Mouse (Mus musculus): ENCODE measurements at regions not wholly inside any gene's neighbourhood (a gene's known extent, or its start where the extent isn't known, plus 50 kb on each side); places are given as distances from the start of the nearest gene placed in this dataset.

DNA sequence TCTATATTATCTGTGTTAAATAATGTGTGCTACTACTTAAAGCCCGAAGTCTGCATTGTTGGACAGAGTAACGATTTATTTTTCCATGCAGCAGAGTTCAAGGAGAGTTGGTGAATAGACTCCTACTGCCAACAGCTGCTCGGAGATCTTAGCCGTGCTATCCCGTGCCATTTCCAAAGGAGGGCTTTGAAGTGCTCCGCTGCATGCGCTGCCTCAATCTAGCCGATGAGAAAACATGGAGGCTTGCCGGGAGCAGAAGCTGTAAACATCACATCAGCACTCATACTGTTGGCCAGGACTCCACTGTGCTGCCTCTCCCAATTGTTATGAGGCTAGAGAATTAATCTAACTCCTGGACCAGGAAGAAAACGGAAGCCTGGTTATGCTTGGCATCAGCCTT lies 174.1 kb upstream of the Hnrnpa3 start:
- Histone ChIP-seq H3K27ac (ENCODE audit: low read length) (no peak overlapping the region), H3K4me2 (ENCODE audit: low read depth, low read length) (no peak overlapping the region), H3K36me3 (ENCODE audit: control insufficient read depth, insufficient read depth) (no peaks in the 10 kb centered on the region), H3K9me3 (replicated peaks; ENCODE audit: control insufficient read depth, low read length) (no peaks in the 10 kb centered on the region), H3K9ac (ENCODE audit: low read depth, low read length) (no peak overlapping the region), H3K27me3 (ENCODE audit: control insufficient read depth, insufficient read depth, low read depth, low read length) (no peaks in the 10 kb centered on the region), H3K4me3 (ENCODE audit: low read depth, low read length) (no peak overlapping the region), H3K4me1 (ENCODE audit: control insufficient read depth, low read depth, low read length) (no peaks in the 10 kb centered on the region)
- 55% methylated on average over 10 of the region's 10 CpGs for WGBS (ENCODE audit: insufficient replicate concordance)
- no peak for ATAC-seq (ENCODE audit: low read depth)

GRCm38 (mm10) chr2:75491150-75491549 lies 167.9 kb upstream of the Hnrnpa3 start:
- ATAC-seq (ENCODE audit: low read depth) = no peak
- Histone ChIP-seq H3K4me3 (ENCODE audit: low read depth, low read length) (no peak overlapping the region), H3K27me3 (ENCODE audit: control insufficient read depth, insufficient read depth, low read depth, low read length) (no peaks in the 10 kb centered on the region), H3K4me2 (ENCODE audit: low read depth, low read length) (no peak overlapping the region), H3K4me1 (ENCODE audit: control insufficient read depth, low read depth, low read length) (no peaks in the 10 kb centered on the region), H3K9me3 (replicated peaks; ENCODE audit: control insufficient read depth, low read length) (no peaks in the 10 kb centered on the region), H3K27ac (ENCODE audit: low read length) (no peak overlapping the region), H3K9ac (ENCODE audit: low read depth, low read length) (no peak overlapping the region), H3K36me3 (ENCODE audit: control insufficient read depth, insufficient read depth) (no peaks in the 10 kb centered on the region)
- WGBS (ENCODE audit: insufficient replicate concordance) = 61% methylated on average over 1 of the region's 1 CpGs

DNA sequence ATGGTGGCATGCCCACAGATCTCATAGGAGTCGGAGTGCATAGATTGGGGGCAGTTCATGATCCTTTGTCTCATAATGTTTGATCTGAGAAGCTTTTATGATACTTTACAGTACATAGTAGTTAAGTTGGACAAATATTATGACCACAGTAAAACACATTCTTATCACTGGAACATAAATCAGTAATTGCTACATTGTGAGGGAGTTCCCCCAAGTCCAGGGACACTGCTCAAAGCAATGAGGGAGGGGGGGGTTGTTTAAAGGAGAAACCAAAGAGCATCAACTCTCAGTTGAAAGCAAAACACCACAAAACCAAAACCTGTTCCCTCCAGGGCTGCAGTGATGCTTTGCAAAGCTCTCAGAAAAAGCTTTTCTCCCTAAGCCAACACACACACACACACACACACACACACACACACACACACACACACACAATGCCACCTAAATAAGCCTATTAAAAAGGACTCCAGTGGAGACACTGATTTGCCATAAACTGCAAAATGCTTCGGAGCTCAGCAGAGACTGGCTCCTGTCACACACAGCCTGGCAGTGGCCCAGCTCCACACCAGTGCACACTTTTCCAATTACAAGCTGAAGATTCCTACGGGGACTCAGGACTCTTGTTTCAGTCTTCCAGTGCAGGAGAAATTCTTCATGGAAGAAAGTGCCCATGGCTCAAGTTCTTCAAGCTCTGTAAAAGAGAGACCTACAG lies 167.1 kb upstream of the Hnrnpa3 start:
- no peak for ATAC-seq (ENCODE audit: low read depth)
- 59% methylated on average over 3 of the region's 3 CpGs for WGBS (ENCODE audit: insufficient replicate concordance)
- H3K4me3 ChIP-seq (ENCODE audit: low read depth, low read length) = no peak overlapping the region
- no peaks in the 10 kb centered on the region for H3K9me3 ChIP-seq (replicated peaks; ENCODE audit: control insufficient read depth, low read length)
- no peaks in the 10 kb centered on the region for H3K27me3 ChIP-seq (ENCODE audit: control insufficient read depth, insufficient read depth, low read depth, low read length)
- H3K4me1 ChIP-seq (ENCODE audit: control insufficient read depth, low read depth, low read length) = no peaks in the 10 kb centered on the region
- no peak overlapping the region for H3K9ac ChIP-seq (ENCODE audit: low read depth, low read length)
- H3K36me3 ChIP-seq (ENCODE audit: control insufficient read depth, insufficient read depth) = no peaks in the 10 kb centered on the region
- no peak overlapping the region for H3K4me2 ChIP-seq (ENCODE audit: low read depth, low read length)
- no peak overlapping the region for H3K27ac ChIP-seq (ENCODE audit: low read length)

DNA sequence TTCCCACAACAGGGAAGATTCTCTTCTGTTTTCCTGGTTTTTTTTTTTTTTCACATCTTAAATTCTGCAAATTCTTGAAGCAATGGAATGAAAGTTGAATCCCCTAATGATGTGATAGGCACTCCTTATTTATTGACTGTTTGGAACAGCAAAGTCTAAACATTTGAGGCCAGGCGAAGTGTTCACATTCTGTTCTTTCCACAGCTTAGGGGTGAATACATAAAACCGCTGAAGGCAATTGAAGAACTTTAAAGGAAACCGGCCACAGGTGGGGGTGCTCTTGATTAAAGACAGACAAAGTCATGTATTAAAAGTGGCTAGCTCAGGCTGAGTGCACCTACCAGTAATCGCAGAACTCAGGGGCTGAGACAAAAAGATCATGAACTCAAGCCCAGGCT lies 166.6 kb upstream of the Hnrnpa3 start:
- Histone ChIP-seq H3K36me3 (ENCODE audit: control insufficient read depth, insufficient read depth) (no peaks in the 10 kb centered on the region), H3K4me1 (ENCODE audit: control insufficient read depth, low read depth, low read length) (no peaks in the 10 kb centered on the region), H3K4me3 (ENCODE audit: low read depth, low read length) (no peak overlapping the region), H3K4me2 (ENCODE audit: low read depth, low read length) (no peak overlapping the region), H3K9me3 (replicated peaks; ENCODE audit: control insufficient read depth, low read length) (no peaks in the 10 kb centered on the region), H3K27me3 (ENCODE audit: control insufficient read depth, insufficient read depth, low read depth, low read length) (no peaks in the 10 kb centered on the region), H3K9ac (ENCODE audit: low read depth, low read length) (no peak overlapping the region), H3K27ac (ENCODE audit: low read length) (no peak overlapping the region)
- WGBS (ENCODE audit: insufficient replicate concordance) = 62% methylated on average over 4 of the region's 4 CpGs
- no peak for ATAC-seq (ENCODE audit: low read depth)

DNA sequence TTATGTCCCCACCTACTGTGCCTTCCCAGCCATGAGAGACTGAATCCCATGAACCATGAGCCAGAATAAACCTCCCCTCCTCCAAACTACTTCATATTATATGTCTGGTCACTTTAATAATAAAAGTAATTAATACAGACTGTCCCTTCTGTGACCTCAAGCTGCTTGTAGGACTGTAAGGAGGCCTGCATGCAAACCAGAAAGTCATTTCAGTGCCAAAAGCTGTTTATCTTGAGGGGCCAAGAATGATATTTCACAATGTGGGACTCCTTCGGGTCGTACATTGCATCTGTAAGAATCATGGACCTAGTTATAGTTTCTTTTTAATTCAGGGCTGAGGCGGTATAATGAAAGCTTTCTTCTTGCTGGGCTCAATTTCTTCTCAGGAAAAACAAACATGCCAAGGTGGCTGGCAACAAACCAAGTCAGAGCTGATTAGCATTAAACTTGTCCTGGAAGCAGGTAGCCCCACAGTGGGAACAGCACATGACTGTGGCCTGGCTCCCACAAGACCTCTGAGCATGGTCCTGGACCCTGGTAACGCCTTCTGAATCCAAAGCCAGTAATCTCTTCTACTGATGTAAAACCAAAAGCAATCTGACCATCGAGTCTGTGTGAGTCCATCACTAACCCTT lies 162.3 kb upstream of the Hnrnpa3 start:
- no peak for ATAC-seq (ENCODE audit: low read depth)
- H3K27me3 ChIP-seq (ENCODE audit: control insufficient read depth, insufficient read depth, low read depth, low read length) = no peaks in the 10 kb centered on the region

GRCm38 (mm10) chr2:75510223-75510622 lies 148.8 kb upstream of the Hnrnpa3 start:
- Histone ChIP-seq H3K27me3 (ENCODE audit: control insufficient read depth, insufficient read depth, low read depth, low read length) (no peaks in the 10 kb centered on the region), H3K4me2 (ENCODE audit: low read depth, low read length) (no peak overlapping the region), H3K27ac (ENCODE audit: low read length) (no peak overlapping the region), H3K9ac (ENCODE audit: low read depth, low read length) (no peak overlapping the region), H3K9me3 (replicated peaks; ENCODE audit: control insufficient read depth, low read length) (no peaks in the 10 kb centered on the region), H3K4me1 (ENCODE audit: control insufficient read depth, low read depth, low read length) (no peaks in the 10 kb centered on the region), H3K36me3 (ENCODE audit: control insufficient read depth, insufficient read depth) (no peaks in the 10 kb centered on the region), H3K4me3 (ENCODE audit: low read depth, low read length) (no peak overlapping the region)
- ATAC-seq (ENCODE audit: low read depth) = no peak
- 79% methylated on average over 4 of the region's 4 CpGs for WGBS (ENCODE audit: insufficient replicate concordance)

More for the DNA sequence above, 162.3 kb upstream of the Hnrnpa3 start:
- Histone ChIP-seq H3K4me1 (ENCODE audit: control insufficient read depth, low read depth, low read length) (no peaks in the 10 kb centered on the region), H3K9ac (ENCODE audit: low read depth, low read length) (no peak overlapping the region), H3K36me3 (ENCODE audit: control insufficient read depth, insufficient read depth) (no peaks in the 10 kb centered on the region), H3K27ac (ENCODE audit: low read length) (no peak overlapping the region), H3K4me3 (ENCODE audit: low read depth, low read length) (no peak overlapping the region), H3K9me3 (replicated peaks; ENCODE audit: control insufficient read depth, low read length) (no peaks in the 10 kb centered on the region), H3K4me2 (ENCODE audit: low read depth, low read length) (no peak overlapping the region)
- 64% methylated on average over 5 of the region's 5 CpGs for WGBS (ENCODE audit: insufficient replicate concordance)

DNA sequence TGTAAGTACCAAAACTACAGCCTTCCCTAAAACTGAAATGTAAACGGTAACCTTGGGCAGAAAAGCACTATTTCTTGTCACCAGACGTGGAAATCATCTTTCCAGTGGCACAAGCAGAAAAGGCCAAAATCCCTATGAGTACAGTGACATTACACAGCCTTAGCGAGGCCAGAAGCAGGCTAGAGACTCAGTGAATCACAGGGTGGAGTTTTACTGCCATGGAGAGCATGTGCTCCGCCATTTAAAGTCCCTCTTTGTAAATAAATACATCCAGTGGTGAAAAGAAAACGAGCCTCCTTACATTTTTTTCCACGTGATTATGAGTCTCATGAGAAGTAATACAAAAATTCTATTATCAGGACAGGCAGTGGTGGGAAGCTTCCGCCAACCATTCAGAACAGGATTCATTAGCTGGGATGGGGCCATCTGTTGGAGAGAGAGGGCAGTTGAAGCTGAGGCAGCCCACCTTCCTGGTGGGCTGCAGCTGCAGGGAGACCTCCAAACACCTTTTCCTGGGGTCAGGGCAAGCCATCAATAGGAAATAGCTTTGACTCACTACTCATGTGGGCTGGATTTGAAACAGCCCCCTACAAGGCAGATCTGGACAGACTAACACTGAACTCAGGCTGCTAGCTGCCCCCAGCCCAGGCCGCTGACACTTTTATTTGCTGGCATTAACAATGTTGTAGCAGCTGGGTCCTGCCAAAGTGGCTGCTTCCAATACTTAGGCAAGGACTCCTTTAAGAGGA lies 146.5 kb upstream of the Hnrnpa3 start:
- 56% methylated on average over 8 of the region's 8 CpGs for WGBS (ENCODE audit: insufficient replicate concordance)

GRCm38 (mm10) chr2:75514171-75514570 lies 144.9 kb upstream of the Hnrnpa3 start:
- H3K27me3 ChIP-seq (ENCODE audit: control insufficient read depth, insufficient read depth, low read depth, low read length) = no peaks in the 10 kb centered on the region
- H3K4me3 ChIP-seq (ENCODE audit: low read depth, low read length) = no peak overlapping the region
- no peaks in the 10 kb centered on the region for H3K9me3 ChIP-seq (replicated peaks; ENCODE audit: control insufficient read depth, low read length)
- no peak overlapping the region for H3K9ac ChIP-seq (ENCODE audit: low read depth, low read length)
- no peaks in the 10 kb centered on the region for H3K36me3 ChIP-seq (ENCODE audit: control insufficient read depth, insufficient read depth)
- H3K4me2 ChIP-seq (ENCODE audit: low read depth, low read length) = no peak overlapping the region
- no peak overlapping the region for H3K27ac ChIP-seq (ENCODE audit: low read length)
- H3K4me1 ChIP-seq (ENCODE audit: control insufficient read depth, low read depth, low read length) = no peaks in the 10 kb centered on the region
- WGBS (ENCODE audit: insufficient replicate concordance) = 57% methylated on average over 6 of the region's 6 CpGs
- no peak for ATAC-seq (ENCODE audit: low read depth)

More for the DNA sequence above, 146.5 kb upstream of the Hnrnpa3 start:
- no peaks in the 10 kb centered on the region for H3K4me1 ChIP-seq (ENCODE audit: control insufficient read depth, low read depth, low read length)
- H3K36me3 ChIP-seq (ENCODE audit: control insufficient read depth, insufficient read depth) = no peaks in the 10 kb centered on the region
- H3K4me2 ChIP-seq (ENCODE audit: low read depth, low read length) = no peak overlapping the region
- H3K4me3 ChIP-seq (ENCODE audit: low read depth, low read length) = no peak overlapping the region
- no peaks in the 10 kb centered on the region for H3K27me3 ChIP-seq (ENCODE audit: control insufficient read depth, insufficient read depth, low read depth, low read length)
- ATAC-seq (ENCODE audit: low read depth) = no peak
- H3K9me3 ChIP-seq (replicated peaks; ENCODE audit: control insufficient read depth, low read length) = no peaks in the 10 kb centered on the region
- no peak overlapping the region for H3K9ac ChIP-seq (ENCODE audit: low read depth, low read length)
- no peak overlapping the region for H3K27ac ChIP-seq (ENCODE audit: low read length)

GRCm38 (mm10) chr2:75516223-75516622 lies 142.8 kb upstream of the Hnrnpa3 start:
- WGBS (ENCODE audit: insufficient replicate concordance) = 60% methylated on average over 11 of the region's 11 CpGs
- Histone ChIP-seq H3K9me3 (replicated peaks; ENCODE audit: control insufficient read depth, low read length) (no peaks in the 10 kb centered on the region), H3K27ac (ENCODE audit: low read length) (no peak overlapping the region), H3K36me3 (ENCODE audit: control insufficient read depth, insufficient read depth) (no peaks in the 10 kb centered on the region), H3K4me3 (ENCODE audit: low read depth, low read length) (no peak overlapping the region), H3K4me2 (ENCODE audit: low read depth, low read length) (no peak overlapping the region), H3K4me1 (ENCODE audit: control insufficient read depth, low read depth, low read length) (no peaks in the 10 kb centered on the region), H3K27me3 (ENCODE audit: control insufficient read depth, insufficient read depth, low read depth, low read length) (no peaks in the 10 kb centered on the region), H3K9ac (ENCODE audit: low read depth, low read length) (no peak overlapping the region)
- ATAC-seq (ENCODE audit: low read depth) = no peak
